Mouse (Mus musculus): ENCODE data around the gene Ccdc184.

Ccdc184 gene

DNA sequence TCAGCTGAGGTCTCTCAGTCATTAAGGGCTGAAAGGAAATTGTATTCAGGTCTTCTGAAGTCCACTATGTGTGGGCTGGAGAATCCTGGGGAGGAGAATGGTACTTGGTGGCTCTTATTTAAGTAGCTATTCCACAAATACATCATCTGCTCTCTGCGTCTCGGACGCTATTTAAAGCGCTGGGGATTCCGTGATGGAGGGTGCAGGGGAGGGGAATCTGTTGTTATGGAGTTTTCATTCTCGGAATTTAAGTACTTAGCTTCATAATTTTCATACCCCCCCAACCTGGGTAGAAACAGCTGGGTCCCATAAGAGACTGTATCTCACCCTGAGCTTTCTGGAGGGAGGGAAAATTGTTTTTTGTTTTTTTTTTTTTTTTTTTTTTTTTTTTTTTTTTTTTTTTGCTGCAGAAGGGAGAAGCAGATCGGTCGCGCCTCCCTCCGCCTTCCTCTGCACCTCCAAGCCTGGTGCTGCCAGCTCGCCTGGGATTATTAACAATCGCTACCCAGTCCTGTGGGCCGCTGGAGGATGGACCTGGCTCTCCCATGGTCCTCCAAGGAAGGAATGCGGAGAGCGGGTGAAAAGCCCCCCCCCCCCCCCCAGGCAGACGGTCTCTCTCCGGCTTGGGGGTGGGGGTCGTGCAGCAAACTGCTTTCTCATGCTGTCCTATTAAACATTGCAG is at the start of gene Ccdc184:
Ccdc184 (plus strand) TSS at position 196 of the 682 bp plus-strand sequence.
- DNase-seq (ENCODE audit: low spot score in 2 of 2) = peak; percentile 50 to 63

DNA sequence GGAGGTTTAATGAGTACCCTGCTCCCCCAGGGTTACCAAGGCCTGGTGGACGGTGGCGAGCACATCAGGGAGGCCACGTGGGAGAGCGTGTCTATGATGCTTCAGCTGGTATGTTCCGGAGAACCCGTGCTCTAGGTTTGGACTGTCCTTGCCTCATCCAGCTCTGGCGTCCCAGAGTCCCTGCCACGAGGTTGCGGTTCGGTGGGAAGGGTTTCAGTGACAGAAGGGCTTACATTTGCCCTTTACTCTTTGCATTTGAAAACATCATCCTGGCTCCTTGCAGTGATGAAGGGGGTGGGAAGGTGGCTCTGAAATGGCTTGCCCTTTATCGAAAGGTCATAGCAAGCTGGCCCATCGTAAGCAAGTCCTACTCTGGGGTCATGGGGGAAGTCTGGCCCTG is 47.6 kb upstream of the Ccdc184 start:
- DNase-seq (ENCODE audit: low spot score in 2 of 2) = no peak

DNA sequence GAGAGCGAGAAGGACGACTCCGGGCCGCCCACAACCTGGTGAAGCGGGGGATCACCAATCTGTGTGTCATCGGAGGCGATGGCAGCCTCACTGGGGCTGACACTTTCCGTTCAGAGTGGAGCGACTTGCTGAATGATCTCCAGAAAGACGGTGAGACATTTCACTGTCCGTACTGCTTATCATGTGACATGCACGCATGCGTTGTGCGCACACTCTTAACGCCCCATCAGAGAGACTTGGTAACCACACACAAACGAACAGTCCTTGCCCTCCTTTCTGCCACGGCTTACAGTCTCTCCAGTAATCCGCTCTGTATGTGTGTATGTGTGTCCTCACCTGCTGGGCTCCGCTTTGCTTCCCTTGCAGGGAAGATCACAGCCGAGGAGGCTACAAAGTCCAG is 46.1 kb upstream of the Ccdc184 start:
- no peak for DNase-seq (ENCODE audit: low spot score in 2 of 2)

DNA sequence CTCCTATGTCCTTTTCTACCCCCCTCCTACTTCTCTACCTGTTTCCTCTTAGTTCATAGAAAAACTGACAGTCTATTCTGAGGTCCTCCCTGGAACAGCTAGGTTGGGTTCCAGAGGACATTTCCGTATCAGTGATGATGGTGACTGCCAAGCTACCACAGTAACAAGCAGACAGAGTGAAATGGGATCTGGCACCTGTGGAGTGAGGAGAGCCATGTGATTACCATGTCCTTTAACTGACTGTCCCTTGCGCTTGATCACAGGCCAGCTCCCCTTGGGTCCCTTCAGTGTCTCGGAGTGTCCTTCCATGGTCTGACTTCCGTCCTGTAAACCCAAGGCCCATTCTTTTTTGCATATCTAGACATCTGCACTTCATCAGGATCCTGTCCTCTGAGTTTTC is 36.0 kb upstream of the Ccdc184 start:
- no peak for DNase-seq (ENCODE audit: low spot score in 2 of 2)

DNA sequence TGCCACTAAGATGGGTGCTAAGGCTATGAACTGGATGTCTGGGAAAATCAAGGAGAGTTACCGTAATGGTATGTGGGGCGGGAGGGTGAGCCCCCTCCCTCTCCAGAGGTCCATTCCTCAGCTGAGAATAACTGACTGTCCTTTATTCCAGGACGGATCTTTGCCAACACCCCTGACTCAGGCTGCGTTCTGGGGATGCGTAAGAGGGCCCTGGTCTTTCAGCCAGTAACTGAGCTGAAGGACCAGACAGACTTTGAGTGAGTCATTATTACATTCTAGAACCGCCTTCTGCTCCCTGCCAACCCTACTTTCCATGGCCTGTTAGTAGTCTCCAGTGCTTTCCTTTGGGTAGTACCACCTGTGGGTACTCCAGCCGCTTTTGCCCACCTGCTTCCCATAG is 35.5 kb upstream of the Ccdc184 start:
- no peak for DNase-seq (ENCODE audit: low spot score in 2 of 2)

DNA sequence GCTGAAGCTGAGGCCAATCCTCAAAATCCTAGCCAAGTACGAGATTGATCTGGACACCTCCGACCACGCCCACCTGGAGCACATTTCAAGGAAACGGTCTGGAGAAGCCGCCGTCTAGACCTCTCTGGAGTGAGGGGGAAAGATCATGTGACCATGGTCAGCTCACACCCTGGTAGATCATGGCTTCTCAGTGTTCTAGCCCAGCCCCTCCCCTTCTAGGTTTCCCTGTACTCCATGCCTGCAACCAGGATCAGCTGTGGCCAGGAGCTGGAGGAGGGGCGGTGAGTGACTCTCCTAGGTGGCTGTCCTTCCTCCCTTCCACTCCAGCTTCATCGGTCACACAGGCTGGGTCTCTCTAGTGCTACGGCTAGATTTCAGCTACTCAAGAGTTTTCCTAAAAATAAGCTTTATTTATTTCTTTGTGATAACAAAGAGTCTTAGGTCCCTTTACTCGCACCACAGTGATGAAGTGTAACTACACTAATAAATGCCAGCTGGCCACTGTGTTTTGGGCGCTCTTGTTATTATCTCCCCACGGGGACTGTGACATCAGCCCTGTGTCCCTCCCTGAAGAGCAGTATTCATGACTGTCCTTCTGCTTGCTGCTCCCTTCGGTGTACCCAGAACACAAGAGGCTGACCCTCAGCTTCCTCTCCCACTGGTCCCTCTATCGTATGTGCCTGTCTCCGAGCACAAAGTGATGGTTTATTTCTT is 34.9 kb upstream of the Ccdc184 start:
- DNase-seq (ENCODE audit: low spot score in 2 of 2) = no peak

DNA sequence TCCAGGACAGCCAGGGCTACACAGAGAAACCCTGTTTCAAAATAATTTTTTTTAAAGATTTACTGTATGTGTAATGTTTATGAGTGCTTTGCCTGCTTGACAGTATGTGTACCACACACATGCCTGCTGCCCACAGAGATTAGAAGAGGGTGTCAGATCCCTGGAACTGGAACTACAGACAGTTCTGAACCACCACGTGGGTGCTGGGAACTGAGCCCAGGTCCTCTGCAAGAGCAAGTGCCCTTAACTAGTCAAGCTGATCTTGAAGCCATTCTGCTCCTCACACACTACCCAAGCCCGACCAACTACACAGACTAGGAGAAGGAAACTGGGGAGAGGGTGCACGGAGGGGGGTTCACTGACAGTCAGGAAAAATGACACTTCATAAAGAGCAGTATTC is 33.5 kb upstream of the Ccdc184 start:
- no peak for DNase-seq (ENCODE audit: low spot score in 2 of 2)

DNA sequence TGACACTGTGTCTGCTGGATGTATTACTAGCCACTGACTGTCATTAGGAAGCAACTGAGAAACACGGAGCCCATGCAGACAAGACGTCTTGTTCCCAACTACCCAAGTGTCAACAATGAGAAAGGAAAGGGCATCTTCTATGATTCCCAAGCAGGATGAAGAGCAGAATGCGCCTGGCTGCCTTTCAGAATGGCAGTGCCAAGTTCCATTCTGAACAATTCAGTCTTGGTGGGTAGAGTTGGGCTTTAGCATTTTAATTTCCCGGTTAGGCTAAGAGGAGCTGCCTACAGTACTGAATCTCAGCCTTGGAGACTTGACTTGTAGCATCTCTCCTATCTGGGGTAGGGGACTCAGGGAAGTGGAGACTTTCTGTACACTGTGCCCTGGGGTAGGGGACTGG is 32.9 kb upstream of the Ccdc184 start:
- DNase-seq (ENCODE audit: low spot score in 2 of 2) = peak; percentile 65 to 71

DNA sequence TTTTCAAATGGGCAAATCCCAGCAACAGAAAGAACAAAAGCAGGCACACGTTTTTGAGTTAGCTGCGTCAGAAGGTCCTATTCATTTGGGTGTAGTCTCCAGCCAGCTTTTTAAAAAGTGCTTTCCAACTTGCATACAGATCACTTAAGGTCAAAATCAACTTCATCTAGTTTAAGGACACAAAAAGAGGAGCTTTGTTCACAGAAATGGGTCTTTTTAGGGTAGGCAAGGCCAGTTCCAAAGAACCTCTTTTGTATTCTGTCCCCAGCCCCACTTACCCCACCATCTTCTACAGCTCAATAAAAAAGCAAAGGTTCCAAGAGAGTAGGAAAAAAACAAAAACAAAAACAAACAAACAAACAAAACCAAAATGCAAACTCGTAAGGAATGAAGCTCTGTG is 32.3 kb upstream of the Ccdc184 start:
- DNase-seq (ENCODE audit: low spot score in 2 of 2) = no peak

DNA sequence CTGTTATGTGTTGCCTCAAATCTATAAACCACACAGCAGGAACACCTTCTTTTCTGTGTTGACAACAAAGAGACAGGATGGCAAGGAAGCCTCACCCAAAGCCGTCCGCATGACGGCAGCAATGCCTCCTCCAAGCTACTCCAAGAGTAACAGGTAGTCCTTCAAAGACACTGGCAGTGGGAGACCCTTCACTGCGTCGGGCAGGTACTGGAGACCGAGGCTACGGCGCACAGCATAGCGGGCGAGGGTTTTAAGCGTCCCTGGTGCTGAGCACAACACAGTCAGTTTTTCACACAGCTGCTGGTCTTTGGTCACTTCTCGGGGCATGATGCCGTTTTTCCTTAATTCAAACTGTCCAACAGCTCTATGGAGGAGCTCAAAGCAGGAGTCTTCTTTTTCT is 31.3 kb upstream of the Ccdc184 start:
- no peak for DNase-seq (ENCODE audit: low spot score in 2 of 2)

DNA sequence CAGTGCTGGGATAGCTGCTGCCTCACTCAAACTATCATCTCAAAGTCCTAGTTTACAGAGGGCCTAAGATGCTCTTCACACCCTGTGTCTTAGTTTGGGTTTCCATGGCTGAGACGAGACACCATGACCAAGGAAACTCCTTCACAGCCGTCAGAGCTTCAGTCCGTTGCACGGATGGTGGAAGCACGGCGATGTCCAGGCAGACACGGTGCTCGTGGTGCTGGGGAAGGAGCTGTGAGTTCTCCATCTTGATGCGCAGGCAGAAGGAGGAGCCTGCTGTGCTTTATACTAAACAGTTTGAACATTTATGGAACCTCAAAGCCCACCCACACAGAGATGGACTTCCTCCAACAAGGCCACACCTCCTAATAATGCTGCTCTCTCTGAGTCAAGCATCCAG is 30.1 kb upstream of the Ccdc184 start:
- no peak for DNase-seq (ENCODE audit: low spot score in 2 of 2)

DNA sequence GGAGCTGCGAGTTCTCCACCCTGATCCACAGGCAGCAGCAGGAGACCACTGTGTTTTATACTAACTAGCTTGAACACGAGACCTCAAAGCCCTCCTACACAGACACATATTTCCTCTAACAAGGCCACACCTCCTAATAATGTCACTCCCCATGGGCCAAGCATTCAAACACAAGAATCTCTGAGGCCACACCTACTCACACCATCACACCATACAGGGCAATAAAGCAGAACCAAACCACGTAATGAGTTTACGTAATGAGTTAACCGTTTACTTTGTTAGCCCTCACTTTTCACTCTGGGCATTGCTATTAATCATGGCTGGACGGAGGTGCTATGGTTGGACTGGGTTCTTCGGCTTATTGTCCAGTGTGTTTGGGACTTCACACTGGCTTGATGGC is 27.2 kb upstream of the Ccdc184 start:
- no peak for DNase-seq (ENCODE audit: low spot score in 2 of 2)

DNA sequence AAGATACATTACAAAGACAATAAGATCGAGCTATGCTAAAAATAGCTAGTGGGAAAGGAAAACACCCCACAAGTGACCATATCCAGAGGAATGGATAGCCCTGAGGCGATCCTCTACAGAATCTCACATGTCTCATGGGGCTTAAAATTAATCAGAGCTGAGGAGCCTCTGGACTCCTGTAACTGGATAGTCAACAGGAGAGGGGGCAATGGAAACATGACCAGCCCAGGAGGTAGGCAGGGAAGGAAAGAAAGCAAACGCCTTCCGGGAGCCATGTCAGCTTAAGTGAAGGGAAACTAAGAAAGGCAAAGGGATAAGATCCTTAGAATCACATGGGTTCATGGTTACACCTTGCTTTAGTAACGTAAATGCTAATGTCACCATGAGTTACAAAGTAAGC is 26.1 kb upstream of the Ccdc184 start:
- no peak for DNase-seq (ENCODE audit: low spot score in 2 of 2)

DNA sequence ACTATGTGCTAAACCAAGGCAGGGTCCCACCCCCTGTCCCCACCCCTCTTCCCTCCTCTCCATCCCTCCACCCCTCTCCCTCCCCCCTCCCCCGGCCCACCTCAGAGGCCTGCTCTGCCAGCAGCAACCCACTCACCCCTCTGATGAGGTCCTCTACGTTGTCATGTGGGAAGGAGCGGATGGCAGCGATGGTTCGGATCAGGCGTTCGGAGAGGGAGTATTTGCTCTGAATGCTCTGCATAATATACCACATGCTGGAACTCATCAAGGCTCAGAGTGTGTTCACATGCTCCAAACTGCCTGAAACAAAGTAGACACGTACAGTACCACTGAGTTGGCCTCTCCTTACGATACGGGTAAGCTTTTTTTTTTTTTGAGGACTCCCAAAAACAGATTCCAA is 24.4 kb upstream of the Ccdc184 start:
- no peak for DNase-seq (ENCODE audit: low spot score in 2 of 2)

DNA sequence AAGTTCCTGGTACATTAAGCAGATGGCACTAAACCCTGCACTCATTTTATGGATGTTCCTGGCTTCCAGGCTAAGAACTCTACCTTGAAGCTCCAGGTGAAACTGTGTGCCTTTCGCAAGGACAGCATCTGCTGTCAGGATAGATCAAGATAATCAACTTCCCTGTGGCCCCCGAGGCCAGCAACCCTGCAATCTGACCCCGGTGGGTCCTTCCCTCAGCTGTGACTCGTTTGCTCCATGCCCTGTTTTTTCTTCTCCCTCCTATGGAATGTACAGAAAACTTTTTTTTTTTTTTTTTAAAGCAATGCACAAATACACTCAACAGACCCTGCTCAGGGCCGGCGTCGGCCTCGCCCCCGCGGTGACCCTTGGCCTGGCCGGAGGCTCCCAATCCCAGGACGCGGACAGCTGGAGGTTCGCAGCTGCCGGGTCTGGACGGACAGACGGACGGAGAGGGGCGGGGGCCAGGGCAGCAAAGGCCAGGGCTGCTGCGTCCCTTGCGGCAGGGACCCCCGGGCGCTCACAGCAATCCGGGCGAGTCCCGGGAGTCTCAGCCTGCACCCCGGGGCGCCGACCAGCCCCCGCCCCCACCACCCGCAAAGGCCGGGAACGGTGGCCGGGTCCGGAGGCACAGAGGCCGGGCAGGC is 22.0 kb upstream of the Ccdc184 start:
- DNase-seq (ENCODE audit: low spot score in 2 of 2) = no peak

DNA sequence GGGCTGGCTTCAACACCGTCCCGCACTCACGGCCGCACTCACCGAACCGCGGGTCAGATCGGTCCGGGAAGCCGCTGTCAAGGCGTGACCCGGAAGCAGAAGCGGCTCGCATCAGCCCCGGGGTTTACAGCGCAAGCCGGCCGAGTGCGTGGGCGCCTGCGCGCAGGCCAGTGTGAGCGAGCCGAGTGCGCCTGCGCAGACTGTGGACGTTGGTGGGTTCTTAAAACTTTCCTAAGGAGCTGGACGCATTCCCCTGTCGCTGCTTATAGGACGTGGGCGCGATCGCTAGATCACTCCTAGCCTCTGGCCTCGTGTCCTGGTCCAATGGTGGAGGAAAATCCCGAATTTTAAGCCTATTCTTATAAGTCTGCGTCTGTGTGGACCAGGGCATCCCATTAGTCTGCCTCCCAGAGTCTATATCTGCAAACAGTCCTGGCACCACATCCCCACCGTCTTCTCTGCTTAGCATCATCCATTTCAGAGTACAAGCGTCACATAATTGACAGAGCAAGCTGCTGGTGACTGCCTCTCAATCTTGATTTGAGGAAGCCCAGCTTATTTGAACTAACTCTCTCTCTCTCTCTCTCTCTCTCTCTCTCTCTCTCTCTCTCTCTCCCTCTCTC is 21.3 kb upstream of the Ccdc184 start:
- DNase-seq (ENCODE audit: low spot score in 2 of 2) = peak; percentile 97

DNA sequence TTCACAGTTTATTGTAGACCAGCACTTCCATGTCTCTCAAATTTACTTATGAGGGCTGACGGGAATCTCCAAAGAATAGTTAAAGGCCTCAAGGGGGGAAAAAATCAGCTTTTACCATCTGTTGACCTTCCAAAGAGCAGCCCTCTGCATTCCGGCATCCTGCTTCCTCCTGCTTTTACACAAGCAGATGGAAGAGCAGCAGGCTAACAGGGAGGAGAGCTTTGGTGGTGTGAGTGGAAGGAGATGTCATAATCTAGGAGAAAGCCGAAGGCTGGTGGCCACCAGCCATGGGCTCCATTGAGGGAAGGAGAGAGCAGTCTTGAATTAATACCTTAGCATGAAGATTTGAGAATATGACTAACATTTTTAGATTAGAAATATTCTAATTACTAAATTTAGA is 18.6 kb upstream of the Ccdc184 start:
- no peak for DNase-seq (ENCODE audit: low spot score in 2 of 2)

DNA sequence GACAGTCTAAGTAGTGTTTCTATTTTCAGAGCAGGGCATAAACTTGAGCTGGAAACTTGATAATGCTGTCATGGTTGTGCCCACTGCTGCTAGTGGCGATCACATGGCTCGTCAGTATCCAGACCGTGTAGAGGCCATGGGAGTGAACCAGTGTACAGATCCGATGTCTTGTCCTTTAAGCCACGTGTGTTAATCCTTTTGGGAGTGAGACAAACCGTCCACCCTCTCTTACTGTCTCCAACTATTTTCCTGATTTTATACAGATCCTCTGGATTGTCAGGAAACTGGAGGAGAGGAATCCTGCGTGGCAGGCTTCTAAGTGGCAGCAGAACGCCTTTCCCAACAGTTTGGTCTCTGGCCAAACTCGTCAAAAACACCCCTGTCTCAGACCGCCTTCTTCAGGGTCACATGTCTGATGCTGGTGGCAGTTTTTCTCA is 17.8 kb upstream of the Ccdc184 start:
- no peak for DNase-seq (ENCODE audit: low spot score in 2 of 2)

DNA sequence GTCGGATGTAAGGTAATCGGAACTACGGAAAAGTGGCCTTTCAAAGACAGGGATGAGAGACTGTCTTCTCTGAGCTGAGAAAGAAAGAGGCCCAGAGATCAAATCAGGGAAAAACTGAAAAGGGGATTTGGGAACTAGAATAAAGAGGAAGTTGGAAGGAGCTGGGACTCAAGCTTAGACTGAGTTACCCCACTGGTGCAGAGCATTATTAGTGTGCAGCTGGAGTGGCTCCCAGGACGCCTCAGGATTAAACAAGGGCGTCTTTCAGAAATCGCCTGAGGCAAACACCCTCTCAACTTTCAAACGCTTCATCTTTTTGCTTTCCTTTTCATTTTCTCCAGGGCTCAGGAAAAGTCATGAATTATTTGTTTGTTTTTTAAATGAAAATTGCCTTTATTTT is 14.0 kb upstream of the Ccdc184 start:
- no peak for DNase-seq (ENCODE audit: low spot score in 2 of 2)

DNA sequence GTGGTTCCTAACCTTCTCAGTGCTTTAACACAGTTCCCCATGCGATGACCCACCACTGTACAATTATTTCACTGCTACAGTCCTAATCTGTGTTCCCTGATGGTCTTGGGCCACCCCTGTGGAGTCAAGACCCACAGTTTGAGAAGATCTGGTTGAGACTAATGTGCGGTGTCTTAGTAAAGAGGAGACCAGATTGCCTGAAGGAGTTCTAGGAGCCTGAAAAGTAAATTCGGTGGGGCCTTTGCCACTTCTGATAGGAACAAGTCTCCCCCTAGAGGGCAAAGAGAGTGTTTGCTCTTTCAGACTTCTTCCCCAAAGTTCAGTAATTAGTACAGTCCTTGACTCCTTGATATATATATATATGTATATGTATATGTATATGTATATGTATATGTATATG is 13.3 kb upstream of the Ccdc184 start:
- no peak for DNase-seq (ENCODE audit: low spot score in 2 of 2)

DNA sequence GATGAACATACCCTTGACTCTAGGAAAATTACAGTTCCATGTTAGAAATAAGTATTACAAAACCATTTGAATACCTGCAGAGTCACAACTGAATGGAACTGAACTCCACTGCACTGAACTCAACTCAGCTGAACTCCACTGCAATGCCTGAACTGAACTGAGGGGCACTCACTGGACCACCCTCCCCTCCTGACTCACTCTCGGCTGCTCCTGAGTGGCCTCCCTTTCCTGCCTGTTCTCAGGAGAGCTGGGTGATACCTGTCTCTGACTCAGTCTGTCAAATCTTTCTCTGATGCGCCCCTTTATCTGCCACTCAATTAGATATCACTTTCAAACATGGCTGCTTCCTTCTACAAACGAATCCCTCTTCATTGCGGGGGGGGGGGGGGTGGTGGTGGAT is 12.8 kb upstream of the Ccdc184 start:
- no peak for DNase-seq (ENCODE audit: low spot score in 2 of 2)

DNA sequence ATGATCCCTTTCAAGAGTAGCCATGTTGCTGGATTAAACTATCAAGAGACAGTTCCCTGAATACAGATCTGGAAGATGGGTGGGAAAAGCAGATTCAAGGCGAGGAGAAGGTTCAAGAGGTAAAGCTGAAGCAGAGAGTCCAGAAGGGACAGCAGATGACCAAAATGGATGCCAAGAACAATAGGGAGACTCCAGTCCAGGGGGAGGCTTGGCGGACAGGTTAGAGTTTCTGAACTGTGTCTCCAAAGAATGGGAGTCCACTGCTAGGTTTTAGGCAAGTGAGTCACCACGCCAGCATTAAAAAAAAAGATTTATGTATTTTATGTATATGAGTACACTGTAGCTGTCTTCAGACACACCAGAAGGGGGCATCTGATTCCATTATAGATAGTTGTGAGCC is 12.3 kb upstream of the Ccdc184 start:
- DNase-seq (ENCODE audit: low spot score in 2 of 2) = no peak

DNA sequence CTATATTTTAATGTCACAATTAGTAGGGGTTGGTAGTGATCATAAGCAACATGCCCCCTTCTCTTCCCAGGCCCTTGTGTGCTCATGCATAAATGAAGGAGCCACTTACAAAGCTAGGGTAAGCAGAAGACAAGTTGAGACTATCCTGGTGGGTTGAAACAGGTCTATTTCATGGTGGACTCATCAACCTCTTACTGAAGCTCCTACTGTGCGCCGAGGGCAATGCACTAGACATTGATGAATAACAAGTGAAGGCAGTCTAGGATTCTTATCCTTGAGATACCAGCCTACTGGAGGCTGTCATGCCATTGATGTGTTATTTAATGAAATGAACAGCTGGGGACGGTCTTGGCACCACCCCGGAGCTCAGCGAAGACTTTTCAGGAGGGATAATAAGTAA is 11.7 kb upstream of the Ccdc184 start:
- no peak for DNase-seq (ENCODE audit: low spot score in 2 of 2)

Data from right cerebral cortex, postnatal 10 days (tissue).